Comparison of ENCODE assay signal across 8 mouse cellular contexts in genomic region chr10:70814354-70815131, GRCm38 (mm10).
DNase-seq lines count a peak whose midpoint lies in the region; ATAC-seq lines count a peak whose summit lies in the region.

No protein-coding gene starts in this region.

- no peak overlapping the region for H3K27ac ChIP-seq in midbrain, embryonic 15.5 days
- H3K27ac ChIP-seq in midbrain, embryonic 13.5 days = no peak overlapping the region

- no peaks in the 10 kb centered on the region for H3K4me1 ChIP-seq in midbrain, embryonic 15.5 days
- no peaks in the 10 kb centered on the region for H3K4me1 ChIP-seq in midbrain, embryonic 13.5 days (replicated peaks)

- no peak overlapping the region for H3K4me3 ChIP-seq in midbrain, embryonic 15.5 days
- H3K4me3 ChIP-seq in midbrain, embryonic 13.5 days (replicated peaks) = no peak overlapping the region

- no peak overlapping the region for H3K4me2 ChIP-seq in midbrain, embryonic 15.5 days
- no peak overlapping the region for H3K4me2 ChIP-seq in midbrain, embryonic 13.5 days (replicated peaks)

- no peaks in the 10 kb centered on the region for H3K36me3 ChIP-seq in midbrain, embryonic 15.5 days (replicated peaks)
- no peaks in the 10 kb centered on the region for H3K36me3 ChIP-seq in midbrain, embryonic 13.5 days

- no peak overlapping the region for H3K9ac ChIP-seq in midbrain, embryonic 15.5 days
- H3K9ac ChIP-seq in midbrain, embryonic 13.5 days (replicated peaks) = no peak overlapping the region

- WGBS in midbrain, embryonic 15.5 days = 66% methylated on average over 15 of the region's 15 CpGs
- WGBS in midbrain, embryonic 13.5 days = 65% methylated on average over 15 of the region's 15 CpGs

- ATAC-seq in midbrain, embryonic 15.5 days (replicated peaks) = 0 out of 2 replicates have a peak, but pooled peaks have one; percentile 56
- ATAC-seq in midbrain, embryonic 13.5 days = no peak

- DNase-seq in cerebellum, adult 18-20 months = peak; percentile 10 to 29
- DNase-seq in cerebellum, adult 11 months = no peak
- DNase-seq in gastrocnemius, adult 8-10 months (ENCODE audit: low spot score in 2 of 2) = peak; percentile 45 to 59
- peak; percentile 22 to 30 for DNase-seq in left cerebral cortex, adult 18-20 months (ENCODE audit: low spot score in 2 of 2)
- DNase-seq in testis, postnatal 14 days (ENCODE audit: low spot score) = no peak
- no peak for DNase-seq in urinary bladder, postnatal 25 days (ENCODE audit: low spot score)

- H3K9me3 ChIP-seq in midbrain, embryonic 15.5 days = no peaks in the 10 kb centered on the region
- H3K9me3 ChIP-seq in midbrain, embryonic 13.5 days = no peaks in the 10 kb centered on the region

- no peaks in the 10 kb centered on the region for H3K27me3 ChIP-seq in midbrain, embryonic 15.5 days (replicated peaks)
- H3K27me3 ChIP-seq in midbrain, embryonic 13.5 days = no peaks in the 10 kb centered on the region

Comparison
In these comparisons a context has a peak if more than half of its experiments do, and no peak if none do; other contexts are left out.
1. DNase-seq: peak in cerebellum, adult 18-20 months (2 of 2), gastrocnemius, adult 8-10 months (2 of 2) and left cerebral cortex, adult 18-20 months (2 of 2); none in cerebellum, adult 11 months (single experiment), testis, postnatal 14 days (single experiment) and urinary bladder, postnatal 25 days (single experiment).